Mouse (Mus musculus) naive thymus-derived CD4-positive, alpha-beta T cell, adult 2 months (primary cell): ENCODE results near the gene Ube2j1.
"Not testable (repeated sequence)": the region's sequence is repeated elsewhere in the genome, so short reads cannot be mapped to it uniquely, and the experiment has no call there.

Experiments used
- DNase-seq: peaks from one replicate; pipeline ENCODE4 v3.0.0-alpha.2; 2011; ENCODE audit warnings: low read depth

Ube2j1 gene

GRCm38 (mm10) chr4:33031195-33031960 is at the start of gene Ube2j1:
TSS of gene Ube2j1 (plus strand) at chr4:33031416.
- peak; percentile 85 for DNase-seq

GRCm38 (mm10) chr4:32981617-32982016 is 49.6 kb upstream of the Ube2j1 start:
- DNase-seq, result peak; percentile 18

GRCm38 (mm10) chr4:32982041-32982715 is 49.0 kb upstream of the Ube2j1 start:
- DNase-seq, result peak; percentile 33

GRCm38 (mm10) chr4:32982716-32983175 is 48.5 kb upstream of the Ube2j1 start, which contains the start of gene Rragd:
TSS of gene Rragd (plus strand) at chr4:32983037.
- peak; percentile 70 for DNase-seq

GRCm38 (mm10) chr4:32983176-32984155 is 47.8 kb upstream of the Ube2j1 start:
- DNase-seq, result peak; percentile 75

GRCm38 (mm10) chr4:32984242-32984641 is 47.0 kb upstream of the Ube2j1 start:
- peak; percentile 54 for DNase-seq

GRCm38 (mm10) chr4:32984801-32985675 is 46.2 kb upstream of the Ube2j1 start:
- peak; percentile 22 for DNase-seq

GRCm38 (mm10) chr4:32985684-32986083 is 45.5 kb upstream of the Ube2j1 start:
- DNase-seq, result no peak

- no peak for DNase-seq
Measured at GRCm38 (mm10) chr4:32987006-32987405, 44.2 kb upstream of the Ube2j1 start.

- no peak for DNase-seq
Measured at GRCm38 (mm10) chr4:32989346-32989745, 41.9 kb upstream of the Ube2j1 start.

- DNase-seq, result no peak
Measured at GRCm38 (mm10) chr4:32994168-32994567, 37.0 kb upstream of the Ube2j1 start.

- DNase-seq, result no peak
Measured at GRCm38 (mm10) chr4:32996083-32996482, 35.1 kb upstream of the Ube2j1 start.

- no peak for DNase-seq
Measured at GRCm38 (mm10) chr4:32997571-32997970, 33.6 kb upstream of the Ube2j1 start.

GRCm38 (mm10) chr4:32998996-32999395 is 32.2 kb upstream of the Ube2j1 start:
- no peak for DNase-seq

GRCm38 (mm10) chr4:33002081-33002480 is 29.1 kb upstream of the Ube2j1 start:
- DNase-seq, result no peak

GRCm38 (mm10) chr4:33005595-33006470 is 25.4 kb upstream of the Ube2j1 start:
- not testable (repeated sequence) for DNase-seq

- DNase-seq, result no peak
Measured at GRCm38 (mm10) chr4:33006844-33007243, 24.4 kb upstream of the Ube2j1 start.

- DNase-seq, result no peak
Measured at GRCm38 (mm10) chr4:33007443-33008217, 23.6 kb upstream of the Ube2j1 start.

- no peak for DNase-seq
Measured at GRCm38 (mm10) chr4:33010078-33010477, 21.1 kb upstream of the Ube2j1 start.
